In genomic region chr9:9041009-9041408, GRCm38 (mm10) we compare ENCODE assay signal across 21 mouse cellular contexts.
DNase-seq lines count a peak whose midpoint lies in the region; ATAC-seq lines count a peak whose summit lies in the region.
"Had no signal": no experiment of that assay in that cellular context is flagged by ENCODE, and none has a peak within 500 bp of the region (broad histone marks: within the 10 kb centered on the region; RNA-seq: fewer than 3 reads in every experiment).

No protein-coding gene starts in this region.

- intact Hi-C loops in left cerebral cortex, postnatal 36 days (cut with DNase I): no loop called here

- 94% methylated on average over 7 of the region's 7 CpGs for WGBS in hindbrain, embryonic 12.5 days

- H3K36me3 ChIP-seq in hindbrain, embryonic 12.5 days: no peaks in the 10 kb centered on the region
- H3K36me3 ChIP-seq: forebrain, embryonic 12.5 days; hindbrain, embryonic 15.5 days; intestine, embryonic 15.5 days; lung, embryonic 15.5 days; midbrain, embryonic 13.5 days had no signal

- no peak overlapping the region for H3K4me3 ChIP-seq in hindbrain, embryonic 12.5 days
- H3K4me3 ChIP-seq: forebrain, embryonic 12.5 days; gastrocnemius, adult 2 months; heart, embryonic 12.5 days; hindbrain, embryonic 15.5 days; intestine, embryonic 15.5 days; kidney, embryonic 15.5 days; lung, embryonic 15.5 days; midbrain, embryonic 13.5 days had no signal

- no peaks in the 10 kb centered on the region for H3K4me1 ChIP-seq in hindbrain, embryonic 12.5 days
- H3K4me1 ChIP-seq: forebrain, embryonic 12.5 days; hindbrain, embryonic 15.5 days; intestine, embryonic 15.5 days; kidney, embryonic 15.5 days; lung, embryonic 15.5 days; midbrain, embryonic 13.5 days had no signal

- no peak overlapping the region for H3K4me2 ChIP-seq in hindbrain, embryonic 12.5 days (replicated peaks)
- H3K4me2 ChIP-seq: forebrain, embryonic 12.5 days; heart, embryonic 12.5 days; hindbrain, embryonic 15.5 days; intestine, embryonic 15.5 days; kidney, embryonic 15.5 days; lung, embryonic 15.5 days; midbrain, embryonic 13.5 days had no signal

- no peaks in the 10 kb centered on the region for H3K27me3 ChIP-seq in hindbrain, embryonic 12.5 days
- H3K27me3 ChIP-seq: forebrain, embryonic 12.5 days; heart, embryonic 12.5 days; hindbrain, embryonic 15.5 days; intestine, embryonic 15.5 days; kidney, embryonic 15.5 days; lung, embryonic 15.5 days; midbrain, embryonic 13.5 days had no signal

- H3K9me3 ChIP-seq in hindbrain, embryonic 12.5 days (replicated peaks): no peaks in the 10 kb centered on the region
- H3K9me3 ChIP-seq: forebrain, embryonic 12.5 days; heart, embryonic 12.5 days; hindbrain, embryonic 15.5 days; intestine, embryonic 15.5 days; kidney, embryonic 15.5 days; lung, embryonic 15.5 days; midbrain, embryonic 13.5 days had no signal

- no peak overlapping the region for H3K27ac ChIP-seq in hindbrain, embryonic 12.5 days
- H3K27ac ChIP-seq: forebrain, embryonic 12.5 days; gastrocnemius, adult 2 months; hindbrain, embryonic 15.5 days; intestine, embryonic 15.5 days; kidney, embryonic 15.5 days; liver, embryonic 14.5 days; lung, embryonic 15.5 days; macrophage; midbrain, embryonic 13.5 days had no signal

- H3K9ac ChIP-seq in hindbrain, embryonic 12.5 days: no peak overlapping the region
- H3K9ac ChIP-seq: forebrain, embryonic 12.5 days; heart, embryonic 12.5 days; hindbrain, embryonic 15.5 days; intestine, embryonic 15.5 days; kidney, embryonic 15.5 days; liver, embryonic 14.5 days; lung, embryonic 15.5 days; midbrain, embryonic 13.5 days had no signal

- DNase-seq in right cerebral cortex, adult 18-20 months: peak; percentile 54
- no peak for DNase-seq in right cerebral cortex, postnatal 4 days
- peak; percentile 47 to 71 for DNase-seq in layer of hippocampus, adult 18-20 months (ENCODE audit: low spot score in 2 of 2)
- DNase-seq in layer of hippocampus, postnatal 14 days (ENCODE audit: low spot score in 2 of 2): peak; percentile 10 to 48
- DNase-seq in left cerebral cortex, postnatal 36 days (ENCODE audit: low spot score in 2 of 2): peak; percentile 20 to 30
- DNase-seq in cerebellum, adult 9-11 months: no peak
- no peak for DNase-seq in kidney, adult 8-10 months
- DNase-seq: adrenal gland, adult 2 months; cerebellum, adult 9-10 months; gastrocnemius, adult 2 months; thymus, postnatal 4 days had no signal

- no peak for ATAC-seq in hindbrain, embryonic 12.5 days (ENCODE audit: low FRiP score)
- ATAC-seq: intestine, embryonic 15.5 days; midbrain, embryonic 13.5 days had no signal

Comparison
In these comparisons a context has a peak if more than half of its experiments do, and no peak if none do; other contexts are left out.
1. DNase-seq: peak in right cerebral cortex, adult 18-20 months (single experiment), layer of hippocampus, adult 18-20 months (2 of 2), layer of hippocampus, postnatal 14 days (2 of 2) and left cerebral cortex, postnatal 36 days (2 of 2); none in right cerebral cortex, postnatal 4 days (single experiment), cerebellum, adult 9-11 months (single experiment) and kidney, adult 8-10 months (0 of 2).